Mouse (Mus musculus): ENCODE measurements around the gene Six2.
"Not testable (repeated sequence)": the region's sequence is repeated elsewhere in the genome, so short reads cannot be mapped to it uniquely, and the experiment has no call there.

The Six2 gene

DNA sequence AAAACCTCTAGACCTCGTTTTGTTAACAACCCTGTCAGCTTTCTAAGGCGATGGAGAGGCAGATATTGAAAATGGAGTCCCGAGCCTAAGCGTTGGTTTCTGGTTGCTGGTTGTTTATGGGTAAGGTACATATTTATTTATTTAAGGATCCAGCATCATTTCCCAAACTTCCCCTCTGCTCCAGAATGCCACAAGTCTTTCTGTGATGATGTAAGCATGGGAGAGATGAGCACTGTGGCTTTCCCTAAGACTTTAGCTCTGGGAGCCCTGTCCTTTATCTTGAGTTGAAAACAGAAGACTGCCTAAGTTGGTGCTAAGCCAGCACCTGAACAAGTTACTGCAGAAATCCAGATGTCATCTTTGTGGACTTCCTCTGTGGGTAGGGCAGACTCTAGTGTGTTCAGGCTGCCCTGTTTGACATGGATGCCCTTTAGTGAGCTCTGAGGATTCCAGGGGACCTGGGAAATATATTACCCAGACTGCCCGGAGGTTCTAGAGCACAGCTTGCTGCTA, 1.8 kb upstream of the Six2 start:
- DNase-seq = no peak

DNA sequence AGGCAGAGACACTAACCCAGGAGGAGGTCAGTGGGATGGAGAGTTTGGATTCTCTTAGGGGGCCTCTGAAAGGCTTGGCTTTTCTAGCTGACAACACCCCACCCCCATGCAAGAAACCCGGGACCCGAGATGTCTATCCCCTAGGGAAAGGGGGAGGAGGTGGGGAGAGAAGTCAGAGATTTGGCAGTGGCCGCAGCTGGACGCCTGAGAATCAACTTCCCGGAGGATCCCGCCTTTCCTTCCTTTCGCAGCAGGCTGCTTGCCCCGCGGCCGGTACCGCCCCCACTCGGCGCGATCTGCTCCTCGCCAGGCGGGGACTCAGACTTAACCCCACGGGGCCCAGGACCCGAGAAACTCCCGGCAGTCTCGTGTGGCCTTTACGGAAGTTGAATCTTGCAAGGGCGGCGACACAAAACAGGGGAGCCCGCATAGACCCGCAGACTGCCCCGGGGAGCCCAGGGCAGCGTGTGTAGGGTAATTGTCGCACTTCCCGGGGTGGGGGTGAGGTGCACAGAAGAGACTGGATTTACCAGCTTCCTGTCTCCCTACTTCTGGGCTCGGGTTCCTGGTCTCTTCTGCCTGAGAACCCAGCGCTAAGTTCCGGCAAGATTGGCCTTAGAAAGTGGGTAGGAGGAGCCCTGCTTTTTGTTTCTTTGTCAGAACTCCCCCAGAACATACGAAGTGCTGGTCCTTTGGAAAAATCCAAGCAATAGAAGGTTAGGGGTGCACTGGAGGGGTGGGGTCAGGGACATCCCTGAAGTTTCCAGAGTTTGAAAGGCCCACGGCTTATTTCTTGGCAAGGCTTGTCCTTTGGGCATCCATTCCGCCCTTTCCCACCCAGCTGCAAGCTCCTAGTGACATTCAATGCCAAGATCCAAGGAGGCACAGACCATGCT, 1.1 kb upstream of the Six2 start:
- DNase-seq = no peak

DNA sequence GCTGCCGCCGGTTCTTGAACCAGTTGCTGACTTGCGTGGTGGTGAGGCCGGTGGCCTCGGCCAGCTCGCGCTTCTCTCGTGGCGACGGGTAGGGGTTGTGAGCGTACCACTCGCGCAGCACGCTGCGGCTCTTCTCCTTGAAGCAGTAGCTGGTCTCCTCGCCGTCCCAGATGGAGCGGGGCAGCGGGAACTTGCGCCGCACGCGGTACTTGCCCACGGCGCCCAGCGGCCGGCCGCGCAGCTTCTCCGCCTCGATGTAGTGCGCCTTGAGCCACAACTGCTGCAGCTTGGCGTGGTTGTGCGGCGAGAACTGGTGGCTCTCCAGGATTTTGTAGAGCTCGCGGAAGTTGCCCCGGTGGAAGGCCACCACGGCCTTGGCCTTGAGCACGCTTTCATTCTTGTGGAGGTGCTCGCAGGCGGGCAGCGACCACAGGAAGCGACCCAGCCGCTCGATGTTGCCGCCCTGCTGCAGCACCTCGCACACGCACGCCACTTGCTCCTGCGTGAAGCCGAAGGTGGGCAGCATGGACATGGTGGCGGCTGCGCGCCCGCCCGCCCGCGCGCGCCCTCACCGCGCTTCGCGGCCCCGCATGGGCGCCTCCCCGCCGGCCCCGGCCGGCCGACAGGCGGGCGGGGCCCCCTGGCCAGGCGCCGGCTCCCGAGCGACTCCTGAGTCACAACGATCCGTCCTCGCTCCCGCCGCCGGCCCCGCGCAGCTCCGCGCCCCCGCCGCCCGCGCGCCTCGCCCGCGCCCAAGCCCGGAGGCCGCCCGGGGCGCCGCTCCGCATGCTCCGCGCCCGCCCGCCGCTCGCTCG, 446 bp downstream of the Six2 start:
- no peak for DNase-seq

DNA sequence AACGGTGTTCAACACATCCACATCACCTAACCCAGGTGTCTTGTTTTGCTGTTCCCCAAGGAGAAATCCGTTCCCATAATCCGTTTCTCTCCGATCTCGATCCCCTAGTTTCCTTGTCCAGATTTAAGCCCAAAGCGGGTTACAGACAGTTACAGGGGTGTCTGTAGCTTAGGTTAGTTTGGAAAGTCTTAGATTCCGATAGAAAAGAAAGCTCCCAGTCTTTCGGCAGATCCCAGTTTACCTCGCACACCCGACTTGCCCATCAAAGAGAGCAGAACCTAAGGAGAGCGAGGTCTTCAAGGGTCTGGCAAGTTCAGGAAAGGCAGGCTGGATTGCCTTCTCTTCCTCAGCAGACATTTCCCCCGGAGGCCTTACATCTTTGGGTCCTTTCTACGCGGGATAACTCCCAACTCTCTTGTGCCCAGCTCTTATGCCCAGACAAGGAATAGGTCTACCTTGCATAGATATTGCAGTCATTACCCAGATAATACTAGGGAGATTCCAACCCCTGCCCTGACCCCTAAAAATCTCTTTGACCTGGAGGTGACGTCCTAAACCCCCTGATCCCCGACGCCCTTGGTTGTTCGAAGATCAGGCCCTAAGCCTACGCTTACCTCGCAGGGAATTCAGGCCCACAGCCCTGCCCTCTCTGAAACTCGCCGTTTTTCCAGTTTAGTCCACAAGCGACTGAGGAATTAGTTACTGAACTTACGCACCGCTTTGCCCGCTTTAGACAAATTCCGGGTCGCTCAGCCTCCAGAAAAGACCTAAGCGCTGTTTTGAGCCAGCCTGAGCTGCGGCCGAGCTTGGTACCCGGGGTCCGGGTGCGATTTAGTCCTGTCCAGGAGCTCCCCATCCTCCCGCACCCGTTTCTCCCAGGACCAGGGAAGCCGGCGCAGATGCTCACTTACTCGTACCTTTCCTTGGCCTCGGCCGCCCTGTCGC, 1.3 kb downstream of the Six2 start:
- DNase-seq = no peak

DNA sequence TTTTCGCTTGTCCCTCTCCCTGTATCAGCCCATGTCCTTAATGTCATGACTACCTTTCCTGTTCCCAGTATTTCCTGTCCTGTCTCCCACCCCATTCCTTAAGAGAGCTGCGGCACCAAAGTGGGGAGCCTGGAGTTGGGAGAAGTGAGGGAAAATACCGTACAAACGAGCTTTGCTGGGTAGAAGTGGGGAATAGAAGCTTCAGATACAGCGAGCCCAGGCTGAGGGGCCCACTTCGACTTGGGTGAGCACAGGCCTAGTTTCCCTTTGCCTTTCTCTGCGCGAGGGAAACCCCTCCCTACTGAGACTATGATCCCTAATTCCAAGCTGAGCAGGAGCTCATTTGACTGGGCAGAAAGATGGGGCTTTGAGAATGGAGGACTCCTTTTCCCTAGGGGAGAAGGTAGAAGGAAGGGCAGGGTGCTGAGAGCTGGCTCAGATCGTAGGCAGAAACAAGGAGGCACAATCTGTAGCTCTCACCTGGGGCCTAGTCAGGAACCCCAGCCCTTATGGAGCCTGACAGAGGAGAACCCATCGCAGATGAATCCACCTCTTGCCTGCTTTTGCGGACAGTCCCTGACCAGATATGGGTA, 2.3 kb downstream of the Six2 start:
- no peak for DNase-seq

DNA sequence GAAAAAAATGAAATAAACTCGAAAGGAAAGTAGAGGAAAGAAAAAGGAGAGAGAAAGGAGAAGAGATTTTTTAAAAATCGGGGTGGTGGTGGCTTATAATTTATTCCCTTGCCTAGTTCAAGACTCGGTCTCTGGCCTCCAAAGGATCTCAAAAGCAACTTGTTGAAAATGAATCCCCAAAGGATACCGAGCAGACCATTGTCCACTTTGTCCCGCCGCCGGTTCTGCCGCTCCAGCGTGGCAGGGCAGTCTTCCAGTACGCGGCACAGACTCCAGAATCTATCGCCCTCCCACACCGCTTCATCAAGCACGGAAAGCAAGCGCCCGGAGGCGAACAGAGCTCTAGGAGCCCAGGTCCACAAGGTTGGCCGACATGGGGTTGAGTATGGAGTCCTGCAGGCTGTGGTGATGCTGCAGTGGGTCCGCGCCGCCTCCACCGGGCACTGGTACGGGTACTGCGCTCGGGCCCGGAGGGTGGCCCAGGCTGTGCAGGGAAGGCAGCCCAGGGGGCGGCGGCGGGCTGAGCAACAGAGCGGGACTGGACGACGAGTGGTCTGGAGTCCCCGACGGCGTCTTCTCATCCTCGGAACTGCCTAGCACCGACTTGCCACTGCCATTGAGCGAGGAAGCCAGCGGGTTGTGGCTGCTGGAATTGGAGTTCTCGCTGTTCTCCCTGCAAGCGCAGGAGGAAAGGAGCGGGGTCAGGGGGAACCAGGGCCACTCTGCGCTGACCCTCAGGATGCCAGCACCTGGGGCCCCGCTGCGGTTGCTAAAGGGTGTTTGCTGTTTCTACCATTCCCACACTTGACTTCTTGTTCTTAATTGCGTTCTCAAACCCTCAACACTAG, 3.0 kb downstream of the Six2 start:
- no peak for DNase-seq

DNA sequence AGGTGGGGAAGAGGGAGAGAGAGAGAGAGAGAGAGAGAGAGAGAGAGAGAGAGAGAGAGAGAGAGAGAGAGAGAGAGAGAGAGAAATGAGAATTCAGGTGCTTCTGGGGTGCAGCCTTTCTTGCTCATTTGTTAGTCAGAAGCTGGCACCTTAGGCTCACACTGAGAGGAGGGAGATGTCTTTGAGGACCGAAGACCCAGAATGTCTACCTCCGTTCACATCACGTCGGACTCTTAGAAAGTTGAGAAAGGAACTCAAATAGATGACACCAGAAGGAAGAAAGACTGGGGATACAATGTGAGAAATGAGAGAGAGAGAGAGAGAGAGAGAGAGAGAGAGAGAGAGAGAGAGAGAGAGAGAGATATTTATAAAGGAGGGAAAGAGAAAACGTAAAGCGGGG, 3.6 kb downstream of the Six2 start:
- DNase-seq = not testable (repeated sequence)

DNA sequence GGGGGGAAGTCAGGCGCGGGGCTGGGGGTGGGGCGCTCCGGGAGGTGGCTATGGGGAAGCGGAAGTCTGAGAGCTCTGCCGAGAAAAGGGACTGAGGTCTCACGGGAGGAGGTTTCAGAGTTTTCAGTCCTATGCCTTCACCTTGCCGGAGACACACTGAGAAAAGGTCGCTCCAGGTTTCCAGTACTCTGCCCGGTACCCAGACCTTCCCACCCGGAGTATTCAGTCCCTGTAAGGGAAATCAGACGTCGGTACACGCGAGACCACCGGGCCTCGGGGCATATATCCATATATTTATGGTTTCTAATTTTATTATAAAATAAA, 4.1 kb downstream of the Six2 start:
- DNase-seq = no peak

DNA sequence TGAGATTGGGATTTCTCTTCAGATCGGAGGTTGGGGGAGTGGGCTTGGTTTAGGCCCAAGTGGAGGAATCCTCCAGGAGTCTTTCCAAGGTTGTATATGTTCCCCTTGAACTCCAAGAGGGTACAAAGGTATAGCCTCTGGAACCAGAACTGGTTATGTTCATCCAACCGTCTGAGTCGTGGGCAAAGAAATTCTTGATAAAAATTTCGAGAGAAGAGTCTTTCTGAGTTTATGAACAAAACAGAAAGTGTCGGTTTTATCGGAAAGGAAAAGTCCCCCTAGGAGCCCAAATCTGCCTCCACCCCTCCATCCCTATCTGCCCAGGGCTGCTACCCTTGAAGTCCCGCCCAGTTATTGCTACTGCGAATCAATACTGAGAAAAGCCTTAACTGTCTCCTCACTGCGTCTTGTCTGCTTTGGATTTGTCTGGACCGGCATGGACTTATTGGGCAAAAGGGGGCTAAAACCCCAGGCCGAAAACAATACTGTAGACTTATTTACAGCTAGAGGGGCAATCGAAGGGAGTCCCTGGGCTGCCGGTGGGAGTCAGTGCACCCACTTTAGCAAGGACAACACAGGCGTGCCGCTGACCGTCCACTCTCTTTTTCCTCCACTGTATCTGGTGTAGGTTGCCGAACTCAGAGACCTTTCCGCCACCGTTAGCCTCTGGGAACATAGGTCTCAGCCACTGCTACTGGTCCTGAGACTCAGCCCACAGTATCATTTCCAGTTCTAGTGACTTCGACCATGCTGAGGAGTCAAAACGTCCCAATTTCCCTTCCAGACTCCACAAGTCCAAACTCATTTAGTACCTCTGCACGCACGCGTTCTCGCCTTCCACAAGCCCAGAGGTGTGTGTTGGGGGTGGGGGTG, 4.7 kb downstream of the Six2 start:
- DNase-seq = no peak

DNA sequence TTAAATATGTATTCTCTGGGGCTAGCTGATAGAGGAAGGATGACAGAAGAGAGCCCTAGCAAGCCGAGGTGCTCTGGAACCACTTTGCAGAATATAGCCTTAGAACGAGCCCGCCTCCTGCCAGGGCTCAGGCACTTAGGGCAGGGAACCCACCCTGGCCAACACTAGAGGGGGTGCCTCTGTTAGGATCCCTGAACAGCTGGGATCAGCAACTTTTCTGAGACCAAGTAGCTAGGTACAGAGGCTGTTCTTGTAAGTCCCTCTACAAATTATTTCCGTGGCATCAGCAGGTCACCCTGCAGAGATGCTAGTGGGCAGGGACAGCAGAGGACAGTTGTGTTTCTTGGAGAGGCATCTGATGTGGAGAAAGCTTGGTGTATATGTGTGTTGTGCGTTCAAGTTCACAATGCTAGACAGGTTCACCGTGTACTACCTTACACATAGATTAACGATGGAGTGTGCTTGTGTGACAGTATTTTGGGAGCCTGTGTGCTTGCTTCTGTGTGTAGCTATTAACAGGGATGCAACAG, 5.8 kb downstream of the Six2 start:
- no peak for DNase-seq

DNA sequence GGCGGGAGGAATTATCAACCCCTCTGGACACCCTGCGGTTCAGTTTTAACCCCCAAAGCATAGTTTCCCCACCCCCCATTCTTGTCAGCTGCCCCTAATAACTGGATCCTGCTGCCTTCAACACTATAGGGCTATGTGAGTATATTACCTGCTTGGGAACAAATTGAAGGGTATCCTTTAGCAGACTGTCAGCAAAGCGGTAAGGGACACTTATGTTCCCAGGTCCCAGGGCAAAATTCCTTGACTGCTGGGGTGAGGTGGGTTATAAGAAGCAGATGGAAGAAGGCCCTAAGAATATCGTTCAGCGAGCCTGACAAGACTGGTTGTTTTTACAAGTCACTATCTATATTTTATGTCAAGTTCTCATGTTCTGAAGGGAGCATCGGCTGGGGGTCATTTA, 6.3 kb downstream of the Six2 start:
- no peak for DNase-seq

DNA sequence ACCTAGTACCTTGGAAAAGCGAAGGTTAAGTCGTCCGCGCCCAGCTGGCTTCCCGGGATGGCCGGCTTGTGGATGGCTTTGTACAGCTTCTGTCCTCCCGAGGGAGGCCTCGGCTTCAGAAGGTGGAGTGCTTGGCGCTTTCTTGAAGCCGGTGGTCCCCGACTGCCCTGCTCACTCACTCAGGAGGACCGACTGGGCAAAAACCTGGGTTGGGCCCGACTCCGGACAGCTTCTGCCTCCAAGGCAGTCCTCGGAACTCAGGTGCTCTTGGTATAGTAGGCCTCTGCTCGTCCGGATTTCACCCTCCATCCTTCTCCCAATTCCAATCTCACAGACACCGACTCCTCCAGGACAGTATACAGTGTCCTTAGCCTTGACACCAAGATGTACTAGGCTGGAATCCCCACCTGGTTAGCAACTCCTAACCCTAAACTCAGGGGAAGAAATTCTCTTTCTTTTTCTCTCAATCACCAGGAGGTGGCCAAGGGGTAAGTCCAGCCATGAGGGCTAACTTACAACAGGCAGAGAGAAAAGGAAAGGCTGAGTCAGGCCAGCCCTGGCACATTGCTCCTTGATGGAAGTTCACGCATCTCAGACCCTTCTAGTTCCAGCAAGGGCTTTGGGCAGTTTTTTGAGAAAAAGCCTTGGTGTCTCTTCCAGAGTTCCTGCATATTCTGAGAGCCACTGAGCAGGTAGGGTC, 7.1 kb downstream of the Six2 start:
- DNase-seq = no peak

DNA sequence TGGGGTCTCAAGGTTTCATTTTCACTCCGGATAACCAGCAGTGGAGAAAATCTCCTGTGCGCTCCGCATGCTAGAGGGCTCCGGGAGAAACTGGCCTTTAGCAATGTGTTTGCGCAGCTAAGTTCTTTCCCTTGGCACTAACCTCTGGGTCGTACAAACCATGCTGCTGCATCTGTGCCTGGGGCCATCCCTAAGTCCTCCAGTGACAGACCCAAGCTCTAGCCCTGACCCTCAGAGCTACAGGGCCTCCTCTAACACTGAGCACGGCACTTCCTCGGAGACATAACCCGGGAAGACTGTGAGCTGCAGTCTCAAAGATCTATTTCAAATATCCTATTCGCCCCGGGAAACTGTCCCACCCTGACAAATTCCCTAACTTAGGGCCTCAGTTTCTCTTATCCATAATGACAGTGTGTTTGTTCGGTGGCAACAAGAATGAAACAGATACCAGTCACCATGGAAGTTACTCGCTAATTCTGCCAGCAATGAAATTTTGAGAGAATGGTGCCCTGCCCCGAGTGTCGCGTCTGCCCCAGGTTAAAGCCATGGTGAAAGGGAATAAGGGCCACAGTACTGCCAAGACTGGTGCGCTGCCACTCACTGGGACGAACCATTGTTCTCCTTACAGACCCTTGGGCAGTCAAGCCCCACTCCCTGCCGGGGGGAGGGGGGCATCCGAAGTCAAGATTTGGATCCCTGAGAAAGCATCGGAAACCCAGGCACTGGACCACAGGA, 7.8 kb downstream of the Six2 start:
- no peak for DNase-seq

DNA sequence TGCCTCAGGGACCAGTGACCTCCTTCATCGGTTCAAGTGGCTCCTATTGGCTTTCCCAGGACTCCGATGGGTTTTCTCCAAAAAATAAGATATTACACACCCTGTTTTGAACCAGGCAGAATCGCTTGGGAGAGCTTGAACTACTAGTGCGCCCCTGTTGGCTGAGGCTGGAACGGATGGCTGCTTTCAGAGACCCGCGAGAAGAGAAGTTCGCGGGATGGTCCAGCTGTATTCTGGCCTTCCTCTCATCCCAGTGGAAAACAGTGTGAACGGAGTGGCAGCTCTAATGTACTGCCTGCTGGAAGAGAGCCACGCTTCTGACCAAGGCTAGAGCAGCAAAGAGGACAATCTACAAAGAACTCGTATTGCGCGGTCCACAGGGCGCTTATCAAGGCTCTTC, 8.4 kb downstream of the Six2 start:
- no peak for DNase-seq

DNA sequence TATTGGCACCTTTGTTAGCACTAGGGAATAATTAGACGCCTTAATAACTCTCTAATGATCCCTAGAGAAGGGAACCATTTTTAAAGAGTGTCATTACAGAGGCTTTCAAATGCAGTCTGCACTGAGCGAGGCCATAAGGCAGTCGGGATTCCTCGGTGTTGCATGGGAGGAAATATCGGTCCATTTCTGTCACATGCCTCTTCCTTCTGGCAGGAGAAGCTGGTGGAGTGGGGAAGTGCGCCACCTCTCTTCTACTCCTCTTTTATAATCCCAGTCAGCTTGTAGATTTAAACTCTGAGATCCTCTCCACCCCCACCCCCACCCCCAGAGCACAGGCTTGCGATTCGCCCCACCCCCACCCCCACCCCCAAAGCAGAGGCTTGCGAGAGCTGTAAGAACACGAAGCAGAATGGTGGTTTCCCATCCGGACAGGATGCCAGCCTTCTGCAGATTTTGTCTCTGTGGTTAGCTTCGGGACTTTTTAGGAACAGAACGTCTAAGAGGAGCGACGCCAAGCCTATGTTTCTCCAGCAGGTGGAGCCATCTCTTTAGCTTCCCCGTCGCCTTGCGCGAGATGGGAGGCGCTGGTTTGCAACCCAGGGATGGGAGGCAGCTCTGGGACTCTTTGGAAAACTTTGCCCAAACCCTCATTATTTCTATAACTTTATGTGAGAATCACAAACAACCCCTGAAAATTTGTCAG, 23.3 kb downstream of the Six2 start:
- peak; percentile 68 for DNase-seq

DNA sequence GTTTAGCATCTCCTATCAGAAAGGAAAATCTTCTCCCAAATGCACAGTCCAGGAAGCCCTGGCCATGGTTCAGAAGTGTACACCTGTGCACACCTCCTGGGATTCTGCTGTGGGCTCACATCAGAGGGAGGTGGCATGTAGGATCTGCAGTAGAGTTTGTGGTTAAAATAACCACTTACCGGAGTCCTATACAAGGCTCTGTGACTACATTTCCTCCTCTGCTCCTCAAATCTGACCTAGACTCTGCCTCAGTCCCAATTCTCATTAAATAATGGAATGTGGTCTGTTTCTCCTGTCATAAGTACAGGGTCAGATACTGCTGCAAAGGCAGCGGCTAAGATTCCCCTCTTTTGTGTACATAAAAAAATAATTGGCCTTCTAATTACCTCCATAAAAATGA, 23.9 kb downstream of the Six2 start:
- DNase-seq = no peak

DNA sequence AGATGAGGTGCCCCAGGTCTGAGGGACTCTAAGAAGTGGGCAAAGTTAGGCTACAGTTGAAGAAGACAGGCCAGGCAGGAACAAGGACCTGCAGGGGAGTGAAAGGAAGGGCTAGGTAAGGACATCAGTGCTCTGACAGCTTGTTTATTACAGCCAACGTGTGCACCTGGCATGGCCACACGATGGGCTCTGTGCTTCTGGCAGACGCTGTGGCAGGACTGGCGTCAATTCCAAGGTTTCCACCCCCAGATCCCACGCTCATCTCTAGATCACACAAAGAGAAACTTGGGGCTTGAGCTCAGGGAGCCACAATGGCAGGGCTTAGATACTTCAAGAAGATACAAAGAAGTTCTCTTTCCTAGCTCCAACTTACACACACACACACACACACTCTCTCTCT, 26.6 kb downstream of the Six2 start:
- DNase-seq = peak; percentile 34

DNA sequence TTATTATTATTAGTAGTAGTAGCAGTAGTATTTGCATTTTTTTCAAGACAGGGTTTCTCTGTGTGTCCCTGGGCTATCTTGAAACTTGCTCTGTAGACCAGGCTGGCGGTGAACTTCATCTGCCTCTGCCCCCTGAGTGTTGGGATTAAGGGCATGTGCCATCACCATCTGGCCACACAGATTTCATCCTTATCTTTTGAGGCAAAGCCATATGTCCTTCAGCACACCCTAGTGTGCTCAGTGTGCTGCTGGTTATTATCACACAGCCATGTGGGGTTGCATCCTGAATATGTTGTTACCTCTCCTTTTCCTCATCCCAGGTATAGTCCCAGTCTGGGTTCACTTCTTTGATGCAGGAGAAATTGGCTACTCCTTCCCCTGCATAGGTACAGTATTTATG, 28.1 kb downstream of the Six2 start:
- peak; percentile 61 for DNase-seq

All from cerebellum, adult 9-10 months (tissue).